Mouse (Mus musculus) fibroblast of lung, adult 2 months (primary cell): ENCODE results near the gene Zfp784.
"Not testable (repeated sequence)": the region's sequence is repeated elsewhere in the genome, so short reads cannot be mapped to it uniquely, and the experiment has no call there.

Experiments
- DNase-seq: peaks from one replicate; pipeline ENCODE4 v3.0.0-alpha.2; 2011; ENCODE audit warnings: low read depth

The Zfp784 gene

GRCm38 (mm10) chr7:5038109-5038732 is at the start of gene Zfp784:
TSS of gene Zfp784 (minus strand) at chr7:5038446.
- DNase-seq, result peak; percentile 77

DNA sequence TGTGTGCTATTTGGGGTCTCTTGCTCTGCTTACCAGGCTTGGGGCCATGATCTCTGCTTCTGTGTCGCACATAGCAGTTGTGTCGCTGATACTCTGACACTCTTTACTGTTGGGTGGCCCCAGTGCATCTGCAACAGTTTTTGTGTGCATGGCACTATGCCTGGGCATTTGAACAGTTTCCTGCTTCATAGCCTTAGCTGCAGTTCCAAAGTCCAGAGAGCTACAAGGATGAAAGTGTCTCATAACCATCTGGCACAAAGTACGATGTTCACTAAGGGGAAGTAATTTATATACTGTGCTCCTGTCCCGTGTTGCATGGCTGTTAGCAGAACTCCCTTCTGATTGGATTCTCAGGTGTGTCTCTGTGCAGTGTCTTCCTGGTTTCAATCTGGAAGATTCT is 49.6 kb upstream of the Zfp784 start:
- no peak for DNase-seq

GRCm38 (mm10) chr7:5086921-5087440 is 48.7 kb upstream of the Zfp784 start:
- DNase-seq, result no peak

GRCm38 (mm10) chr7:5085512-5085911 is 47.3 kb upstream of the Zfp784 start:
- no peak for DNase-seq

DNA sequence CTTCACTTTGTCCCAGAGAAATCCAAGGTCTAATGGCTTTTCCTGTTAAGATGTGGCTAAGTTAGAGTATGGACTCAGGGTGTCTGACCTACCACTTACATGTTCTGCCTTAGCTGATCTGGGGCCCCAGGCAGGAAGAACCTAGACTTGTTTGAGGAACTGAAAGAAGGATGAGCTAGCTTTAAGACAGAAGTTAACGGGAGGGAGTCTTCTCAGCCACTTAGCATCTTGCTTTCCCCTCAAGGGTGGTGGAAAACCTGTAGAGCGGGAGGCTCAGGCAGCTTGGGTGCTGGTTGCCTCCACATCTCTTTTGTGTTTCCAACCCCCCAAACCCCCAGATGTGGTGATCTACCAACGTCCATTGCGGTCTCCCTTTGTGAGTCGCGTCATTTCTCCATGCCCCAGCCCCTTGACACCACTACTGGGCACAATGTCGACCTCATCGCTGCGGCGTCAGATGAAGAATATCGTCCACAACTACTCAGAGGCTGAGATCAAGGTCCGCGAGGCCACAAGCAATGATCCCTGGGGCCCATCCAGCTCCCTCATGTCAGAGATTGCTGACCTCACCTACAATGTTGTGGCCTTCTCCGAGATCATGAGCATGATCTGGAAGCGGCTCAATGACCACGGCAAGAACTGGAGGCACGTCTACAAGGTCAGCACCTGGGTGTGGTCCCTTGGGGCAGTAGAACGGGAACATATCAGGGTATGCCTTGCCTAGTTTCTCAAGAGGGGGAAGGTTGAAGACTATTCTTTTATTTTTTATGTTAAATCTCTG is 45.3 kb upstream of the Zfp784 start:
- no peak for DNase-seq

DNA sequence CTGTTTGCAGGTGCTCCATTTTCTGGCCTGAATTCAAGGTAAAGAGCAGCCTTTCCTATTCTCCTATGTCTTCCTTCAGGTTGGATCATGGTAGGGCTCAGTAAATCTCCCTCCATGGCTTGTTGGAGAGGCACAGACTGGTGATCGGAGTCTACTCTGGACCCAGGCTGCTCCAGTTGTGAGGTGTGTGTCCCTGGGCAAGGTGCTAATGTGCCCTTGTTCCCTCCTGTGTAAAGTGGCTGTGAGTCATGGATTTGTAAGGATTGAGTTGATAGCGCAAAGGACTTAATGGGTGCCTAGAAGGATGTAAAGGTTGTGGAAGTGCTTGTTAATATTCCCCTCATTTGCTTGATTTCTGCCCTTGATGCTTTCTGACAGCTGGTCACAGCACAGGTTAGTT is 43.7 kb upstream of the Zfp784 start:
- no peak for DNase-seq

DNA sequence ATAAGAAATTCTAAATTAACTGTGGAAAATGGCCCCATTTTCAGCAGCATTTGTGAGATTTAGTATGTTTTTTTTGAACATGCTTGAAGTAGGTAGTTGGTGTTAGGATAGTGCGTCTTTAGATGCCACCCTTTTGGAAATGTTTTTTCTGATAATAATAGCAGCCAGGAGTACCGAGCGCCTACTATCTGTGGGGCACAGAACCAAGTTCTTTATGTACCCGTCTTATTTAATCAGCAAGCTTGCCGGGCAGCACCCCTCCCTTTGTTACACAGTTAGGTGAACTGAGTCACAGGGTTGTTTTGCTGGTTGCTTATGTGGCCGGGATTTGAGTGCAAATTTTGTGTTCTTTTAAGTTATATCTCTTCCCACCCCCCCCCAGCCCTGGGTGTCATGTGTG is 43.0 kb upstream of the Zfp784 start:
- DNase-seq, result no peak

DNA sequence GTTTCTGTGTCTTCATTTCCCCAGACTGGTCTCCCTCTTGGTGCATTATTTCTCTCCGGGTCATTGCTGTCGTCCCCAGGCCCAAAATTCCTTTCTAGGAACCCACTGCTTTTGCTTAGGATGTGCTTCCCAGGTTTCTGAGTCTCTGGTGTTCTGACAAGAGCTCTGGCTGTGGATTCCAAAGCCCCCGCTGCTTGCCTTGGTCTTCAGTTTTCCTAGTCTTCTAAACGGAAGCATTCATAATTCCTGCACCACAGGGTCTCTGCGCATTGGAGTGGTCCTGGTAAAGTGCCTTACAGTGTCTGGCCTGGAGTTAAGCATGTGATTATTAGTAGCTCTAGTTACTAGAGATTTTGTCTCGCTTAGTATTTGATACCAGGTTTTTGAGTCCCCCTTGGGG is 42.6 kb upstream of the Zfp784 start:
- no peak for DNase-seq

DNA sequence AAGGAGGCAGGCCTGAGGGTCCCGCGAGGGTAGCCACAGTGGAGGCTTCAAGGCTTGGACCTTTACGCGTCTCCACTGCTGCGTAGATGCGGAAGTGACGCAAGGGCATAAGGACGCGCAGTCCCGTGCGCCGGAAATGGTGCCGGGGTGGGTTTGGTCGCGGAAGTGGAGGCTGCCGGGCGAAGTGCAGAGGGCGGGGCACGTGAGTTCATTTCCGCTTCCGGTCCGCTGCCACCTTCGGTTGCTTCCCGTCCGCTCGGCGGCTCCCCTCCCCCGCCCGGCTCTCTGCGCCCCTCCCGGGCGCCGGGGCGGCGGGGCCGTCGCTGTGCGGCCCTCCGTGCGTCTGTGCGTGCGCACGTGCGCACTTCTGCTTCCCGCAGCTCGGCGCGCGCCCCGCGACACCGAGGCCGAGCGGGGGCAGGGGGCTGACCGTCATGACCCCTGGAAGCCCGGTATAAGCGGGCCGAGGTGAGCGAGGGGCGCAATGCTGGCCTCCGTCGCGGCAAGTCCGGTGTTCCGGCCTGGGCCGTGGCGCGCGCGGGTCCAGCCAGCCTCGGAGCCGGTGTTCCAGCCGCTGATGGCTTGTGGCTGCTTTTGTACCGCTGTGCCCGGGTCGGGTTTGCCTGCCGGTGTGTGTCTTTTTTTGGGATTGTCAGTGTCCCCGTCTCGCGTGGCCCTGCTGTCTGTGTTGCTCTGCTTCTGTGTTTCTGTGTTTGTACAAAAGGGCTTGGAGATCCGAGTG is 41.9 kb upstream of the Zfp784 start, which contains the start of gene Epn1:
Gene Epn1 (plus strand): TSS at position 226 of the 742 bp plus-strand sequence.
- DNase-seq, result peak; percentile 86

DNA sequence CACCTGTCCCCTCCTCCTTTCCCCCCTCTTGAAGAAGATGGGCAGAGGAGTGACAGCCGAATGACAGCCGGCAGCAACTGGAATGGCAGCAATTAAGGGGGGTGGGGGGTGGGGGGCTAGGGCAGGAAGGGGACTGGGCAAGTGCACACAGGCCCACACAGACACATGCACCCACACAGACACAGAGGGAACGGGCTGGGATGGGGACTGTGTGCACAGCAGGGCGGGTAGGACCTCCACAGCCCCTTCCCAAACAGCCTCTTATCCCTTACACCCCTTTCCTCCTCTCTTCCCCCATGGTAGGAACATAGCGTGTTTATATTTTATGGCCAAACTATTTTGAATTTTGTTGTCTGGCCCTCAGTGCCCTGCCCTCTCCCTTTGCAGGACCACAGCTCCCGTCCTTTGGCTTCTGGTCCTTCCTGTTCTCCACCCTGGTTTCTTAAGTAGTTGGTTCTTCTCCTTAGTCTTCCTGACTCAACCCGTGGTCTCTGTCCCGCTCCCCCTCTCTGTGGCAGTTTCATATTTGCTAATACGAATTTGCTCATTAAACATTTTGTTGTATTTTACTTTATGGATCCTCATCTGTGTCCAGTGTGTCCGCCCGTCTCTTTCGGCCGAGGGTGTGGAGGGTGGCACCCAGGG is 41.2 kb upstream of the Zfp784 start:
- DNase-seq, result not testable (repeated sequence)

DNA sequence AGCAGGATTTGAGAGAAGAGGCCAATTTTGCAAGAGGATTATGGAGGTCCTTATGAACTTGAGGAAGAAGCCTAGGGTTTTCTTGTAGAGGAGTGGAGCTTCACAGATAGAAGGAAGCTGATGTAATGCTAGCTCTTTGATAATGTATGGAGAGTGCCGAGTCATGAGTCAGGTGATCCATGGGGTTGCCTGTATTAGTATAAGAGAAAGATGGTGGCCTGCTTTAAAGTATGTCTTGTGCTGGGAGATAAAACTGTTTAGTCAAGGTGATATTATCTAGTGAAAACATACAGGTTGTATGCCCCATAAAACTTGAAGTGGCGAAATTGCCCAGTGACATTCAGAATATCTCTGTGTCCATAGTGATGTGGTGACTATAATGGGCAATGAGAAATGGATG is 38.7 kb upstream of the Zfp784 start:
- no peak for DNase-seq

DNA sequence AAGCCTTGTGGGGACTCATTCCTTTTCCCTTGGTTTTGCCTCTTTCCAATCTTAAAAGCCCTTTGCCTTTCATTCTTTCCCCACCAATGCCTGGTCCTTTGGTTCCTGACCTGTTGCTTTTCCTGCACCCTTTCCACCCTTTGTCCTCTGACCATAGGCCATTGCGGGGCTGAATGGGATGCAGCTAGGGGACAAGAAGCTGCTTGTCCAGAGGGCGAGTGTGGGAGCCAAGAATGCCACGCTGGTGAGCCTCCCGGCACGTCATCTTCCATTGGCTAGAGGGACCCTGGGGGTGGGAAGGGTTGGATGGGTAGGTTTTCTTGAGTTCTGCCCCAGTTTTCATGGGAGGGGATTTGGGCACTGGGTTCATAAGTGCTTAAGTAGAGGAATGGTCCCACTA is 36.7 kb upstream of the Zfp784 start:
- no peak for DNase-seq

GRCm38 (mm10) chr7:5073586-5073985 is 35.3 kb upstream of the Zfp784 start:
- no peak for DNase-seq

DNA sequence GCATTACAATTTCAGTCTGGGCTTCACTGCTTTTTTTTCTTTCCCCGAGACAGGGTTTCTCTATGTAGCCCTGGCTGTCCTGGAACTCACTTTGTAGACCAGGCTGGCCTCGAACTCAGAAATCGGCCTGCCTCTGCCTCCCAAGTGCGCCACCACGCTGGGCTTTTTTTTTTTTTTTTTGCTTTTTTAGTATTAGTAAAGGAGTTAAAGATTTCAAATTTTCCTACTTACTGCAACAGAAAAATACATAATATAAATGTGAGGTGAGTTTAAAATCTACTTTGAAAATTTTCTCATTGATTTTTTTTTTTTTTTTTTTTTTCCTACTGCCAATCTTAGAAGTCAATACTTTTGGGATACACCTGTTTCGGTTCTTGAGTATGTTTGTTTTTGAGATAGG is 26.6 kb upstream of the Zfp784 start:
- no peak for DNase-seq

DNA sequence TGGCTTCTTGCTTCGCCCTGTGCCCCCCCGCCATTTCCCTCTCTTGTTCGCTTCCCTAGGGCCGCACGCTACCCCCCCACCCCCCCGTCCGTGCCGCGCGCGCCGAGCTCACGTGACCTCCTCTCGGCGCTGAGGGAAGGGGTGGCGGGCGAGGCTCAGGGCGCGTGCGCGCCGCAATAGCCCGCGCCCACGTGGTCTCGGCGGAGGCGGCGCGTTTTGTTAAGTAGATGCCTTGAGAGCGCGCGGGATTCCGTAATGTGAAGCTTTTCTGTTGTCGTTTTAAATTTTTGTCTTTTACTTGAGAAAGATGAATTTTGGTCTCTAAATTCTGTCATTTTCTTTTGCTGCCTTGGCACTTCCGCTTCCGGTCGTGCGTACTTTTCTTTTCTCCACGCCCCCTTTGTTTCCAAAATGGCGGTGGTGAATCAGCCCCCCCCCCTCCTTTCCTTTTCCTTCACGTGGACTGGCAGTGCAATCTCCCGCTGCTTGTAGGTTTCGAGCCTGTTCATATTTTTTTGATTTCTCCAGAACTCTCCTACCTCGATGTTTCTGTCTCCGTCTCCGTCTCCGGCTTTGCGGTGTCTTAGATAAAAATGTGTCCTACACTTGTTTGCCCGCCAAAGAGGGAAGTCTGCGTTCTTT is 24.2 kb upstream of the Zfp784 start:
- DNase-seq, result peak; percentile 54

DNA sequence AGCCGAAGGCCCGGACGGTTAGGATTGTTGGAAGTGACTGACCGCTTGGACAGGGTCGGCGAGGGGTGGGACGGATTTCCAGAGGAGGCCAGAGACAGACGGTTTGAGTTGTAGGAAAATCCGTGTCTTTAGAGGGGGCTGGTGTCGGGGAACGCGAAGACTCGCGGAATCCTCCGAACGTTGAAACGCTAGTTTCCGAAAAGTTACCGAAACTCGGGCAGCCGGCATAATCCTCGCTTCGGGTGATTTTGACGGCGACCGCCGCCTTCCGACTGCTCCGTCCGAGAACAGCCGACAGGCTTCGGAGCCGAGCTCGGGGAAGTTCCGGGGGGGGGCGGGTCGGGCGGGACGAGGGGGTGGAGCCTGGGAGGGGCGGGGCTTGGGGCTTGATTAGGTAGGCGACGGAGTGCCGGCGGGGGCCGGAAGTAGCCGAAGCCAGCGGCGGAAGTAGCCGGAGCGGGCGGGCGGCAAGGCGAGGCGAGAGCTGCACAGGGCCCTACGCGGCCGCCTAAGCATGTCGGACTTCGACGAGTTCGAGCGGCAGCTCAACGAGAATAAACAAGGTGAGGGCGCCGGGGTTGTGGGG is 23.6 kb upstream of the Zfp784 start, which contains the start of gene U2af2:
Gene U2af2 (plus strand): TSS at position 370 of the 586 bp plus-strand sequence.
- DNase-seq, result peak; percentile 44

DNA sequence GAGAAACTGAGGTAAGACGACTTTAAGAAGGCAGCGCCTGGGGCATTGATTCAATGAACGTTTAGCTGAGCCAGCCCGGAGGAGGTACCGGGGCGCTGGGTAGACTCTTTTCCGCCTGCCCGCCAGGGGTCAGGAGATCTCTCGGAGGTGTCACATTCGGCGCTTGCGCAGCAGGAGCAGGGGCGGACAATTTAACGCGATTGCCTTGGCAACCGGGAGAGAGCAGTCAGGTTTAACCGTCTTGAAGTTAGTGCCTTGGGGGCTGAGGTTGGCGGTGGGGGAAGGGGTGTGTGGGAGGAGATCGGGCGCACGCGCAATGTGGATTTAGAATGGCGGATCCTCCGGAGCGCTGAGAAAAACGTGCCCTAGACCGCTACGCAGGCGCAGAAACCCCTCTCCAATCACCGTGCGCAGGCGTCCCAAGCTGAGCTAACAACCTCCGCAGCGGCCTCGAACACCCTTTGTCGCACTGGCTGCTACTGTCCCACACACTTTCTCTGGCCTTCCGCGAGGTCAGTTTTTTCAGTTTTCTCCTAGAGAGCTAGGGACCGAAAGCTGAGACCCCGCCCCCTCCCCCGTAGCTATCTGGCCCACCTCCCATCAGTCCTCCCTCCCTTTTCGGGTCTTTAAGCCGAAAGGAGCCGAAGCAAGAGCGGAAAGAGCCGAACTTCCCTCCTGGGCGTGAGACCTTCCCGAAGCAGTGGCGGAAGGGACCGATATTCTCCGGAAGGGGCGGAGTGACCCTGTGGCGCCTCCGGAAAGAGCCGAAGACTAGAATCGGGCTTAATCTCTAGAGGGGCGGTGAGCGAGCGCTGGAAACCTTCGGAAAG is 22.9 kb upstream of the Zfp784 start:
- DNase-seq, result peak; percentile 94

- DNase-seq, result peak; percentile 62
These were observed 22.0 kb upstream of the Zfp784 start for GRCm38 (mm10) chr7:5060239-5060731.

- DNase-seq, result no peak
These were observed 21.2 kb upstream of the Zfp784 start for GRCm38 (mm10) chr7:5059421-5059820.

DNA sequence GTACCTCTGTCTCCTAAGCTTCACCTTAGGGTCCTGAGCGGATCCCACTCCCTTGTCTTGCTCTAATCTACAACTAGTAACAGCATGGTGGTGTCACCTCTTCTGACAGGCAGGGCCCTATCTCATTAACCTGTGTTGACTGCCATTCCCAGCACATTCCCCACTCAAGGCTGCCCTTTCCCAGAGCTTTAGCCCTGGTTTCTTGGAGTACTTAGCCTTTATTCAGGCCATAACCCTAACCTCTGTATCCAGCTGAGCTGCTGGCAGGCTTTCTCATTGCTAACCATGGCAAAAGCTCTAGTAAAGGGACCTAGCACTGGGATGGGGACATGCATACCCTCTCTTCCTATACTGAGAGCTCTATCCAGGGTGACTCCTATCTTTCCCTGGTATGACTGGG is 20.4 kb upstream of the Zfp784 start:
- no peak for DNase-seq
